Mouse (Mus musculus): ENCODE data around the gene Ccdc124.

DNA sequence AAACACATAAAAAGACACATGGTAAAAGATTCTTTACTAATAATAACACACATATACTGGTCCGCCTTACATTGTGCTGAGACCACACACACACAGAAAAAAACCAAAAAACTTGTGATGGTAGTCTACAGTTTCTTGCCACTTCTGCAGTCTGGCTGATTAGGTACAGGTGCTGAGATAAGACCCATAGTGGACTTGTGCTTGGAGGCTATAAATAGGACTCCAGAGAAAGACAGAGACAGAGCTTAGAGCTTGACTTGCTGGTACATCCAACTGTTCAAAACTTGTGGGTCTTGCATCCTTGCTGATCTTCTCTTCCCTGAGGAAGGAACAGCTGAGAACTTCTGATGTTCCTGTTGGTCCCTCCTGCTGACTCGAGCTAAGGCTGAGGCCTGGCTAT is 33.8 kb upstream of the Ccdc124 start:
- TF ChIP-seq CTCF (IDR thresholded peaks at IDR 0.05; ENCODE audit: borderline replicate concordance, insufficient read depth, low read length) (no peak), POLR2A (IDR thresholded peaks at IDR 0.05; ENCODE audit: low read depth, low read length) (no peak)

All from embryonic fibroblast, embryonic 13.5 days (primary cell).